Comparison of ENCODE assay signal across 8 mouse cellular contexts in the genomic region with DNA sequence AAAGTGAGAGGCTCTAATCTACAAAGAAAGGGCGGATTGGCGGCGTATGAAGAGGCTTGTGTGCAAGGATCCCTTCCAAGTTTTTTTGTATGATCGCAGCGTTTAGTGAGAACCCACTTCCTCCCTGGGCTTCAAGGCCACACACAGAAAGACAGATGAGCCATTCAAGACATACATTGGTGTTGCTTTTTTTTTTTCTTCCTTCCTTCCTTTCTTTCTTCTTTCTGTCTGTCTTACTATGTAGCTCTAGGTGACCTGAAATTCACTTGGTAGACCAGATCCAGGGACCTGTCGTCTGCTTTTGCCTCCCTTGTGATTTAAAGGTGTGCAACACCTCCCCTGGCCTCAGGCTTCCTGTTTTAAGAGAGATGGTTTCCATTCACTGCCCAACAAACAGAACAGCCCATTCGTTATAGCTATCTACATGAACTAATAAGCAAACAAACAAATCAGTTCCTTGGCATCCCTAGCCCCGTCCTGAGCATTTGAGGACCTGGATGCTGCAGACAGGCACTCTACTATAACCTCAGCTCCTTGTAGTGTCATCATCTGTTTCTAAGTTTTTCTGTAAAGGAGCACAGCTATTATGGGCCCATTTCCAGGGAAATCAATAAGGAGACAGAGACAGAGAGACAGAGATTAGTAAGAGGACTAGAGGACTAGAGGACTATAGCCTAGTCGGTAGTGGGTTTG. TPM values are rescaled to one million over a fixed set of nuclear protein-coding genes. Genes with fewer than 3 reads are reported as not detected.
DNase-seq lines count a peak whose midpoint lies in the region; ATAC-seq and TF ChIP-seq lines count a peak whose summit lies in the region.

No protein-coding gene starts in this region.

- no peak for ATAC-seq in limb, embryonic 11.5 days (ENCODE audit: insufficient number of reproducible peaks, low FRiP score, low TSS enrichment, low read depth)

- H3K4me3 ChIP-seq in testis, adult 2 months (ENCODE audit: control insufficient read depth, low read depth, low read length): peak overlapping the region; percentile 98
- peak overlapping the region; percentile 99 for H3K4me3 ChIP-seq in limb, embryonic 11.5 days (ENCODE audit: low read depth, low read length)
- H3K4me3 ChIP-seq in olfactory bulb, adult 2 months (ENCODE audit: insufficient read depth, low read depth, low read length): peak overlapping the region; percentile 41

- H3K4me2 ChIP-seq in limb, embryonic 11.5 days (ENCODE audit: low read depth, severe bottlenecking): peak overlapping the region; percentile 71

- 20% methylated on average over 9 of the region's 9 CpGs for WGBS in limb, embryonic 11.5 days
- WGBS in olfactory bulb, adult 2 months: 20% methylated on average over 9 of the region's 9 CpGs

- no peaks in the 10 kb centered on the region for H3K27me3 ChIP-seq in testis, adult 2 months (ENCODE audit: control insufficient read depth, insufficient read depth, low read length)
- no peaks in the 10 kb centered on the region for H3K27me3 ChIP-seq in limb, embryonic 11.5 days (ENCODE audit: control insufficient read depth, insufficient read depth, low read length)

- H3K27ac ChIP-seq in testis, adult 2 months (ENCODE audit: control insufficient read depth, insufficient read depth, low read depth, low read length): peak overlapping the region; percentile 91
- no peak overlapping the region; the same call in 1 of the 2 replicates for H3K27ac ChIP-seq in limb, embryonic 11.5 days (replicated peaks; ENCODE audit: low read depth, low read length)
- H3K27ac ChIP-seq in olfactory bulb, adult 2 months (ENCODE audit: insufficient read depth, low read depth, low read length): peak overlapping the region; percentile 65

- H3K9me3 ChIP-seq in limb, embryonic 11.5 days (ENCODE audit: control insufficient read depth, low read length): no peaks in the 10 kb centered on the region

- TF ChIP-seq CTCF in testis, adult 2 months (IDR thresholded peaks at IDR 0.05; ENCODE audit: control insufficient read depth, insufficient read depth, insufficient replicate concordance, low read depth, low read length): no peak
- TF ChIP-seq CTCF in olfactory bulb, adult 2 months (IDR thresholded peaks at IDR 0.05; ENCODE audit: insufficient read depth, low read depth, low read length): no peak

- H3K36me3 ChIP-seq in testis, adult 2 months (ENCODE audit: control insufficient read depth, insufficient read depth, low read length): no peaks in the 10 kb centered on the region
- H3K36me3 ChIP-seq in limb, embryonic 11.5 days (ENCODE audit: control insufficient read depth, insufficient read depth, low read length): no peaks in the 10 kb centered on the region

- no peak for TF ChIP-seq POLR2A in testis, adult 2 months (IDR thresholded peaks at IDR 0.05; ENCODE audit: control insufficient read depth, low read depth, low read length)
- TF ChIP-seq POLR2A in olfactory bulb, adult 2 months (IDR thresholded peaks at IDR 0.05; ENCODE audit: insufficient read depth, low read depth, low read length): no peak

- H3K4me1 ChIP-seq in testis, adult 2 months (ENCODE audit: control insufficient read depth, insufficient read depth, low read length): peaks cover 10% of the 10 kb centered on the region
- H3K4me1 ChIP-seq in limb, embryonic 11.5 days (ENCODE audit: control insufficient read depth, insufficient read depth, low read length): peaks cover 3% of the 10 kb centered on the region; the same call in 1 of the 2 replicates
- H3K4me1 ChIP-seq in olfactory bulb, adult 2 months (ENCODE audit: control insufficient read depth, insufficient read depth, low read length): peaks cover 5% of the 10 kb centered on the region

- peak overlapping the region; percentile 95; the same call in 1 of the 2 replicates for H3K9ac ChIP-seq in limb, embryonic 11.5 days (ENCODE audit: low read length)

- DNase-seq in embryo, embryonic 11 days: peak; percentile 20
- no peak for DNase-seq in embryo, embryonic 10.5 days (ENCODE audit: low spot score)
- no peak for DNase-seq in testis, postnatal 10 days (ENCODE audit: low spot score)
- DNase-seq in limb, embryonic 11.5 days (ENCODE audit: low spot score): peak; percentile 27
- no peak for DNase-seq in right cerebral cortex, adult 2 months (ENCODE audit: low spot score in 2 of 2)
- DNase-seq in cerebellum, adult 11-12 months: no peak

RNA-seq across cellular contexts. Expression of a gene that starts 0.5 kb away (rescaled TPM):
- polyA plus RNA-seq in testis, adult 2 months (2012; rRNA removed): 19.2 and 22.3 TPM in 2 replicates
- polyA plus RNA-seq in limb, embryonic 11.5 days (2014; fragmentation: Nextera tagmentation; extraction: Ambion mirVana): 87.2 and 90.9 TPM in 2 replicates
- polyA plus RNA-seq in olfactory bulb, adult 2 months (2012; ENCODE audit: insufficient read depth, insufficient read length, low replicate concordance, missing spikeins): 150 TPM in 1 of 2 replicates, not detected in the other

RNA-seq across cellular contexts. Expression of a gene that starts 10.2 kb away (rescaled TPM):
- polyA plus RNA-seq in testis, adult 2 months (2012; rRNA removed): 82.6 and 92.9 TPM in 2 replicates
- polyA plus RNA-seq in limb, embryonic 11.5 days (2014; fragmentation: Nextera tagmentation; extraction: Ambion mirVana): 30.5 and 31.1 TPM in 2 replicates
- polyA plus RNA-seq in olfactory bulb, adult 2 months (2012; ENCODE audit: insufficient read depth, insufficient read length, low replicate concordance, missing spikeins): 403 TPM in 1 of 2 replicates, not detected in the other

Comparison
In these comparisons a context has a peak if more than half of its experiments do, and no peak if none do; other contexts are left out.
1. DNase-seq: peak in embryo, embryonic 11 days (single experiment) and limb, embryonic 11.5 days (single experiment); none in embryo, embryonic 10.5 days (single experiment), testis, postnatal 10 days (single experiment), right cerebral cortex, adult 2 months (0 of 2) and cerebellum, adult 11-12 months (single experiment).
2. H3K4me3 ChIP-seq: peak in every context shown above with its lines; median percentile 99 in limb, embryonic 11.5 days; 98 in testis, adult 2 months; 41 in olfactory bulb, adult 2 months.